Mouse (Mus musculus): ENCODE results near the gene Il23a.
A peak's percentile ranks its signal among the peaks of the same experiment; 100 is the strongest.
"Not testable (repeated sequence)": the region's sequence is repeated elsewhere in the genome, so short reads cannot be mapped to it uniquely, and the experiment has no call there.

Il23a gene

DNA sequence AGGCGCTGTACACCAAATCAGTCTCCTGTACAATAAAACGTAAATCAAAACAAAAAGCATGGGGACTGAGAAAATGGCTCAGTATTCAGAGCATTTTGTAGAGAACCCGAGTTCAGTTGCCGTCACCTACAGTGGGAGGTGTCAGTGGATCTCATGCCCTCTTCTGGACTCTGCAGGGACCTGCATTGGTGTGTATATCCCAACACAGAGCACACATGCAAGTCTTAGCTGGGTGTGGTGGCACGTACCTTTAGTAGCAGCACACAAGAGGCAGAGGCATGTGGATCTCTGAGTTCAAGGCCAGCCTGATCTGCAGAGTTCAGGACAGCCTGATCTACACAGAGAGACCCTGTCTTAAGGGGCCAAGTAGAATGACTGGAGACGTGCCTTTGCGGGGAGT lies 11.1 kb upstream of the Il23a start:
- DNase-seq (ENCODE audit: extremely low spot score) = no peak

GRCm38 (mm10) chr10:128303126-128304021 lies 4.8 kb upstream of the Il23a start, which contains the start of gene Pan2:
TSS of gene Pan2 (plus strand) at chr10:128303335.
- DNase-seq (ENCODE audit: extremely low spot score) = peak; percentile 100

GRCm38 (mm10) chr10:128302785-128303125 lies 4.2 kb upstream of the Il23a start:
- no peak for DNase-seq (ENCODE audit: extremely low spot score)

- no peak for DNase-seq (ENCODE audit: extremely low spot score)
These were observed 3.8 kb upstream of the Il23a start for GRCm38 (mm10) chr10:128302357-128302756.

DNA sequence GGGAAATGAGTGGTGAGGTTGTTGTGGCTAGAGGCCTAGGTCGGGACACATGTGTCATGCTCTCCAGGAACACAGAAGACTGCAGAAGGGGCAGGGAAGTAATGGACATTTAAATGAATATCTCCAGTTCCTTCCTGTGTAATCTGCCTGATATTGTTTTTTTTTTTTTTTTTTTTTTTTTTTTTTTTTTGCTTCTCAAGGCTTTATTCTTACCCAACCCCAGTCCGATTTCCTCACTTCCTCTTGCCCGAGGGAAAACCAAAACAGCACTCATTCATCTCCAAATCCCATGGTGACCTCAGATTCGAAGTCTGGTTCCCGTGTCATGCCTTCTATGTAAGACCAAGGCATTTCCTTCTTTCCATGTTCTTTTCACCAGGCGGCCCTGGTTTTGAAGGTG lies 309 bp downstream of the Il23a start:
- no peak for DNase-seq (ENCODE audit: extremely low spot score)

DNA sequence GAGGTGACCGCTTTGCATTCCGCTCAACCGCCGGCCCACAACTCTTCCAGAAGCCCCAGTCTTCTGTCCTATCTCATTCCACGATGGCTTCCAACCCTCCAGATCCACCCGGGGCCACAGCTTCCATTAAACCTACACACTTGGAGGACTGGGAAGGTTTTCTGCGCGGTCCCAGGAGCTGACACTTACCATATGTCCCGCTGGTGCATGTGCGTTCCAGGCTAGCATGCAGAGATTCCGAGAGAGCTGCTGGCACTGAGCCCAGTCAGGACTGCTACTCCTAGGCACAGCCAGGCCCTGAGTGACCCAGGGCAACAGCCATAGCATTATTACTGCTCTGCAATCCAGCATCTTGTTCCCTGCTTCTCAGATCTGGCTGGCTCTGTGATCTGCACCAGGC lies 930 bp downstream of the Il23a start:
- DNase-seq (ENCODE audit: extremely low spot score) = no peak

DNA sequence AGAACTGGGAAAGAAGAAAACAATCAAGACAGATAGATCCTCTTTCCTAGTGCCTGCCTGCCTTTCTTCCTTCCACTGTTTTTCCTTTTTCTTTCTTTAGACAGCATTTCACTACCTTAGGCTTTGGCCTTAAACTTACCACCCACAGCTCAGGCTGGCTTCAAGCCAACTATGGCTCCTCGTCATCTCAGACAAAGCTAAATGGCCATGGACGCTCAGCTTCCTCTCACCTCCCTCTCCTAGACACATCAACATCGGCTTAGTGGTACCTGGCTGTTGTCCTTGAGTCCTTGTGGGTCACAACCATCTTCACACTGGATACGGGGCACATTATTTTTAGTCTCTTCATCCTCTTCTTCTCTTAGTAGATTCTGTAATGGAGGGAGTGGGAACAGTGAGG lies 1.3 kb downstream of the Il23a start:
- DNase-seq (ENCODE audit: extremely low spot score) = no peak

- no peak for DNase-seq (ENCODE audit: extremely low spot score)
These were observed 2.0 kb downstream of the Il23a start for GRCm38 (mm10) chr10:128296370-128297090.

DNA sequence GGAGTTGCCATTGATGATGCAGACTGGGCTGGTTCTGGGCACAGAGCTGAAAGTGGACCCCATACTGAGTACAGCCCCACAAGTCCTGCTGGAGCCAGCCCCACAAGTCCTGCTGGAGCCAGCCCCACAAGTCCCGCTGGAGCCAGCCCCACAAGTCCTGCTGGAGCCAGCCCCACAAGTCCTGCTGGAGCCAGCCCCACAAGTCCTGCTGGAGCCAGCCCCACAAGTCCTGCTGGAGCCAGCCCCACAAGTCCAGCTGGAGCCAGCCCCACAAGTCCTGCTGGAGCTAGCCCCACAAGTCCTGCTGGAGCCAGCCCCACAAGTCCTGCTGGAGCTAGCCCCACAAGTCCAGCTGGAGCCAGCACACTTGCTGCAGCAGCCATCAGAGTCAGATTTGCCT lies 8.0 kb downstream of the Il23a start:
- not testable (repeated sequence) for DNase-seq (ENCODE audit: extremely low spot score)

DNA sequence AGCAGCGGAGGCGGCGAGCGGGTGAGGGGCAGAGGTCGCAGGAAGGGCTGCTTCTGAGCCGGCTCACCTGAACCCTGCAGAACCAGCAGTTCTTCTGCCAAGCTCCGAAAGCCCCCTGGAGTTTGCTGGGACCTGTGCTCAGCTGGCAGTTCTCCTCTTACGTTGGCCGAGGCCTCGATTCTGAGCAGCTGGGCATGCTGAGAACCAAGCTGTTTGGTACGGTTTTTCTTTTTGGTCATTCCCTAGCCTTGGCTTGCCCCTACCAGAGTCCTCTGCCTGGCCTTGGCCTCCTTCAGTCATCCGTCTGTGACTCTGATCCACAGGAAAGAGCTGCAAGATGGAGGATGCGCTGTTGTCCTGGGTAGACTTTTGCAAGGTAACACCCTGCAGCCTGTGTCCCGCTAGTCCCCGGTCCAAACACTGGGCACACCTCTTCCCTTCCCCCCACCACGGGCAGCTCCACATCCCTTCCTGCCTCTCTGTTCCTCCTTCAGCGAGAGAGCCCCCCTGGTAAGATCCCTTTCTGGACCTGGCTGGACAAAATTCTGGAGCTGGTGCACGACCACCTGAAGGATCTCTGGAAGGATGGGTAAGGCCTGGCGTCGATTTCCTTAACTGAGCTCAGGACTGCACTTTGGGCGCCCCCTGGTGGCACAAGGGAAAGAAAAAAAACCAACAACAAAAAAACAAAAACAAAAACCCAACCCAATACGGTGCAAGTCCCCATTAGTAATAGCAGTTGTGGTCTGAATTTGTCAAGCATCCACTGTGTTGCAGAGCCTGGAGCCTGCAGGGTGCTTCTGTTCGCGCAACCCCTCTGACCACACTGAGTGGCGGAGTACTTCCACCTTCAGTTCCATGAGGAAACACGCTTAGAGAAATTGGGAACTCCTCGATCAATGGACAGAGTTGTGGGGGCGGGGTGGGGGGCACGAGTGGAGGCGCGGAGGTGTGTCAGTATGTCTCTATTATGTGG lies 14.7 kb downstream of the Il23a start:
- peak; percentile 73 for DNase-seq (ENCODE audit: extremely low spot score)

DNA sequence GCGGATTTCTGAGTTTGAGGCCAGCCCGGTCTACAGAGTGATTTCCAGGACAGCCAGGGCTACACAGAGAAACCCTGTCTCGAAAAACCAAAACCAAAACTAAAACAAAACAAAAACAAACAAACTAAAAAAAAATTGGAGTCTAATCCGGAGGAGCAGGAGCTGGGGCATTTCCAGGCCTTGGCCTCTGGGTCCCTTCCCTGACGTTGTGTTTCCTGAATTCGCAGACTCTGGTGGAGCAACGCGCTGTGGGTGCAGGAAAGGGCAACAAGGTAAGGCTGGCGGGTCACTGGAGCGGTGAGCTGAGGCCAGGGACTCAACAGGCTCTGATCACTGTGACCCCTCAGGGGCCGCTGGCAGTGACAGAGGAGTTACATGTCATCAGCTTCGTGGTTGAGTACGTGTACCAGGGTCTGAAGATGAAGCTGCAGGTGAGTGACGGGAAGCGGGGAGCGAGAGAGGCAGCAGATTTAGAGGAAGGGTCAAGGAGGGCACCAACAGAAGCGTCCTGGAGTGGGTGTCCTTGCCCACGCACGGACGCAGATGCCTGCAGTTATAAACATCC lies 15.6 kb downstream of the Il23a start:
- DNase-seq (ENCODE audit: extremely low spot score) = no peak

GRCm38 (mm10) chr10:128281682-128282081 lies 16.9 kb downstream of the Il23a start:
- no peak for DNase-seq (ENCODE audit: extremely low spot score)

- no peak for DNase-seq (ENCODE audit: extremely low spot score)
These were observed 17.6 kb downstream of the Il23a start for GRCm38 (mm10) chr10:128280943-128281342.

GRCm38 (mm10) chr10:128278158-128278557 lies 20.4 kb downstream of the Il23a start:
- DNase-seq (ENCODE audit: extremely low spot score) = no peak

- not testable (repeated sequence) for DNase-seq (ENCODE audit: extremely low spot score)
These were observed 23.2 kb downstream of the Il23a start for GRCm38 (mm10) chr10:128275374-128275773.

DNA sequence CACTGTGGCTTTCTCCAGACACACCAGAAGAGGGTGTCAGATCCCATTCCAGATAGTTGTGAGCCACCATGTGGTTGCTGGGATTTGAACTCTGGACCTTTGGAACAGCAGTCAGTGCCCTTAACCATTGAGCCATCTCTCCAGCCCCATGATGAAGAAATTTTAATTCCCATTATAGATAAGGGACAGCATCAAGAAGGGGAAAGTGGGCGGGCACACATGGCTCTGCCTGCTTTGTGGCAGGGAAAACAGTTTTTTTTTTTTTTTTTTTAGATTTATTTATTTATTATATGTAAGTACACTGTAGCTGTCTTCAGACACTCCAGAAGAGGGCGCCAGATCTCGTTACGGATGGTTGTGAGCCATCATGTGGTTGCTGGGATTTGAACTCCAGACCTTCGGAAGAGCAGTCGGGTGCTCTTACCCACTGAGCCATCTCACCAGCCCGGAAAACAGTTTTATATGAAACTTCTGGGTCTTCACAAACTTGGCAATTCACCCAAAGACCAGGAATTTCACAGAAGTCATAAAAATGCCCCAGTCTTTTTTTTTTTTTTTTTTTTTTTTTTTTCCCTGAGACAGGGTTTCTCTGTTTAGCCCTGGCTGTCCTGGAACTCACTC lies 25.6 kb downstream of the Il23a start:
- DNase-seq (ENCODE audit: extremely low spot score) = not testable (repeated sequence)

GRCm38 (mm10) chr10:128271883-128272282 lies 26.7 kb downstream of the Il23a start:
- DNase-seq (ENCODE audit: extremely low spot score) = no peak

- DNase-seq (ENCODE audit: extremely low spot score) = no peak
These were observed 27.7 kb downstream of the Il23a start for GRCm38 (mm10) chr10:128270866-128271265.

DNA sequence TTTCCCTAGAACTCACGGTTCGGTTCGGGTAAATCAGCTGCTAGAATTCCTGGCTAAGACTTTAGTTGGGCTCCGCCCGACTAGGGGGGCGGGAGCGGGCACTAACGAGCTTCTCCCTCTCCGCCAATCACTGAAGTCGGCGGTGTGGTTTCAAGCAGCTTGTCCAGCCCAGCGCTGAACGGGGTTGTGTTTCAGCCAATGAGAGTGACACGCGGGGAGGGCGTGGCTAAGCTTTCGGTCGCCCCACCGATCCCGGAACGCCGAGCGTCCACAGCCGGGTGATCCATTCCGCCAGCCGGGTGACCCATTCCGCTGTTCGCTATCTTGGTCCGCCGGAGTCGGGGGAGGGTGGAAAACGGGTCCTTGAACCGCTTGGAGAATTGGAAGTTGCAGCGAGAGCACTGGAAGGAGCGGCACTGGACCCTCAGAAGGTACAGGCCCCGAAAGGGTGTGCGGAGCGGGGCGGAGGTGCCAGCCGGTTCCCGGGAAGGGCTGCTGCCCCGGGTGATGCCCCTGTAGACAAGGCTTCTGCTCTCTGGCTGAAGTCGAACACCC lies 28.2 kb downstream of the Il23a start, which contains the start of gene Stat2:
TSS of gene Stat2 (plus strand) at position 273 of the 555 bp plus-strand sequence.
- peak; percentile 93 for DNase-seq (ENCODE audit: extremely low spot score)

DNA sequence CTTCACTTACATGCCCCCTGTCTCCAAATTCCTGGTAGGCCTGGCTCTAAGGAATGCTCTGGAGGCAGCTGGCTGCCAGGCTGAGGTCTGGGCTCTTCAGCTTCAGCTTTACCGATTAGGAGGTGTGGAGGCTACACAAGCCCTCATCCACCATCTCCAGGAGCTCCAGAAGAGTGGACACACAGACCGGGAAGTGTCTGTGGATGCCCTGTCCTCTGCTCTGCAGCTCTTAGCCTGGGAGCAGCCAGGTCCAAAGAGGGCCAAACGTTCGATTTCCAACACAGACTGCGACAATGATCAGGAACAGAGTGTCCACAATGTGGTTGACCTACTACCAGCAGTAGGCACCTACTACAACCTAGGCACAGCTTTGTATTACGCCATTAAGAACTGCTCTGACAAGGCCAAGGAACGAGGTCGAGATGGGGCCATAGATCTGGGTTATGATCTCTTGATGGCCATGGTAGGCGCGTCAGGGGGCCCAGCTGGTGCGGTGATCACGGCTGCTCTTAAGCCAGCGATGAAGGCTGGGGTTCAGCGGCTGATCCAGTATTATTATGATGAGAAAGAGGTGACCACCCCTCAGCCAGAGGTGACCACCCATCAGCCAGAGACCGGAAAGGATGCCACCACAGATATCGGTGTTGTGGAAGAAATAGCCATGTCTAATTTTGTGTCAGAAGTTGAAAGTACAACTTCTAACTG lies 29.2 kb downstream of the Il23a start:
- no peak for DNase-seq (ENCODE audit: extremely low spot score)

All from embryo, embryonic 9.5 days (tissue).